Mouse (Mus musculus) E14TG2a.4 (cell line): ENCODE measurements at regions not wholly inside any gene's neighbourhood (a gene's known extent, or its start where the extent isn't known, plus 50 kb on each side); places are given as distances from the start of the nearest gene placed in this dataset.

Experiments
- CTCF ChIP-seq: conservative IDR thresholded peaks from 2 replicates; pipeline ENCODE4 v1.5.1; 2014; ENCODE audit warnings: low read length
- POU5F1 ChIP-seq: IDR thresholded peaks from 2 replicates; pipeline ENCODE4 v1.6.1; 2014; ENCODE audit warnings: low read length, borderline replicate concordance

GRCm38 (mm10) chr1:71941688-71942087 is 270.4 kb downstream of the Mreg start:
- TF ChIP-seq CTCF: no peak
- TF ChIP-seq POU5F1: no peak
